8 mouse cellular contexts compared by ENCODE assay signal in the genomic region with DNA sequence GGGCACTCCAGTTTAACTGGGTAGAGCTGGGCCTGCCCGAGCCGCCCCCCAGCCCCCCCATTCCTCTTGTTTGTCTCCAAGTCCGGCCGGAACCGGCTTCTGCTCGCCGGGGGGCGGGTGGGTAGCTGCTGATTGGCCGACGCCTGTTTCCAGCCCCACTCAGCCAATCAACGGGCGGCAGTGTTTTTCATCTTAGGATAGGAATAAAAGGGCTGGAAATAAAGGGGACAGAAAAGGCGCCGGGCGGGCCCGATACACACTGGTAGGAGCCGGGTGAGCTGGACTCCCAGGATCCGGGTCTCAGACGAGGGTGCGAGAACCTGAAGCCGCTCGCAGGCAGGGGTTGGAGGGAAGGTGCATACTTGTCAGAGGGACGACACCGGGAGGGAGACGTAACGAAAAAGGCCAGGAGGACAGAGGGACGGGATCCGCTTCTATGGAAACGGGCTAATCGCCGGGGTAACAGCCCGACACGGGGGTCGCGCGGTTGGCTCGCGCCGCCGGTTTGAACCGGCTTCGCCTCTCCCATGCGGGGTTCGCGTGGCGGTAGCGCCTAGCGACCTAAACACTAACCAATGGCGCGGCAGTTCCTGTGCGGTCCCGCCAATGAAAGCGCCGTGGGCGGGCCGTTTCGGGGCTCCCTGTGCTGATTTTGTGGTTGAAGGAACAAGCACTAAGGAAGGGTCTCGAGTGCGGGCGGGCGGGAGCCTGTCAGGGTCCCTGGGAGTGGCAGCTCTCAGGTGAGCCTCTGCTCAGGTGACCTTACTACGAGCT. TPM values are rescaled to one million over a fixed set of nuclear protein-coding genes. Genes with fewer than 3 reads are reported as not detected.
A peak's percentile ranks its signal among the peaks of the same experiment; 100 is the strongest.
DNase-seq lines count a peak whose midpoint lies in the region; ATAC-seq lines count a peak whose summit lies in the region.

A gene (plus strand): TSS at position 226 of the 774 bp plus-strand sequence.

- H3K36me3 ChIP-seq in hindbrain, embryonic 11.5 days (ENCODE audit: control insufficient read depth, insufficient read depth, low read length): no peaks in the 10 kb centered on the region

- H3K4me1 ChIP-seq in hindbrain, embryonic 11.5 days (replicated peaks; ENCODE audit: control insufficient read depth, insufficient read depth, low read length): peaks cover 7% of the 10 kb centered on the region; the same call in 1 of the 2 replicates

- H3K27me3 ChIP-seq in hindbrain, embryonic 11.5 days (ENCODE audit: control insufficient read depth, insufficient read depth, low read length): no peaks in the 10 kb centered on the region

- ATAC-seq in hindbrain, embryonic 11.5 days (ENCODE audit: low FRiP score): peak; percentile 95

- peak within 1 kb of the TSS; percentile 97 for H3K9ac ChIP-seq in hindbrain, embryonic 11.5 days (ENCODE audit: low read depth, low read length)

- H3K27ac ChIP-seq in hindbrain, embryonic 11.5 days (ENCODE audit: low read depth, low read length): peak within 1 kb of the TSS; percentile 93

- H3K9me3 ChIP-seq in hindbrain, embryonic 11.5 days (ENCODE audit: control insufficient read depth, low read length): no peaks in the 10 kb centered on the region

- H3K4me3 ChIP-seq in hindbrain, embryonic 11.5 days (ENCODE audit: low read depth, low read length): peak within 1 kb of the TSS; percentile 78

- peak; percentile 94 for DNase-seq in MN1 (ENCODE audit: low spot score)
- peak; percentile 98 for DNase-seq in cerebellum, adult 9-10 months
- peak; percentile 97 to 98 for DNase-seq in frontal cortex, adult 2 months (ENCODE audit: extremely low spot score in 1 of 2, low spot score in 1 of 2)
- peak; percentile 97 for DNase-seq in hindbrain, embryonic 11.5 days (ENCODE audit: low spot score)
- peak; percentile 96 to 97 for DNase-seq in layer of hippocampus, postnatal 10 days (ENCODE audit: low spot score in 2 of 2)
- DNase-seq in lung, postnatal 10 days: peak; percentile 98
- peak; percentile 91 for DNase-seq in ovary, postnatal 36 days (ENCODE audit: low spot score)
- peak; percentile 95 for DNase-seq in thymus, postnatal 25 days

- H3K4me2 ChIP-seq in hindbrain, embryonic 11.5 days (replicated peaks; ENCODE audit: low read depth, low read length): peak within 1 kb of the TSS; percentile 98

- WGBS in hindbrain, embryonic 11.5 days: under 1% methylated on average over 62 of the region's 62 CpGs

RNA-seq across cellular contexts. Expression of the gene that starts here (rescaled TPM):
- 26.7 and 26.9 TPM in 2 replicates for polyA plus RNA-seq in frontal cortex, adult 2 months (2012; rRNA removed)
- 5.5 and 5.9 TPM in 2 replicates for polyA plus RNA-seq in hindbrain, embryonic 11.5 days (2014; fragmentation: Nextera tagmentation; extraction: Ambion mirVana)
- total RNA-seq in layer of hippocampus, postnatal 10 days (2021): 10 to 100 TPM; 38.3 to 47.5 TPM

Comparison
In these comparisons a context has a peak if more than half of its experiments do, and no peak if none do; other contexts are left out.
1. Peak in every context shown above with its lines: DNase-seq, ATAC-seq, H3K4me3 ChIP-seq and H3K27ac ChIP-seq.